Mouse (Mus musculus) stomach, adult 2 months (tissue): Measurements from ENCODE around the gene Cntrob. TPM values are rescaled to one million over a fixed set of nuclear protein-coding genes. Genes with fewer than 3 reads are reported as not detected.

Source experiments
- polyA plus RNA-seq: library from polyadenylated mRNA; depleted of rRNA; stranded (reverse); fragments of >200 nt; gene quantifications from 2 replicates; pipeline ENCODE4 v1.2.3, GENCODE M21; 2012; rRNA removed

The Cntrob gene
- polyA plus RNA-seq = 2.4 and 2.7 TPM in 2 replicates

DNA sequence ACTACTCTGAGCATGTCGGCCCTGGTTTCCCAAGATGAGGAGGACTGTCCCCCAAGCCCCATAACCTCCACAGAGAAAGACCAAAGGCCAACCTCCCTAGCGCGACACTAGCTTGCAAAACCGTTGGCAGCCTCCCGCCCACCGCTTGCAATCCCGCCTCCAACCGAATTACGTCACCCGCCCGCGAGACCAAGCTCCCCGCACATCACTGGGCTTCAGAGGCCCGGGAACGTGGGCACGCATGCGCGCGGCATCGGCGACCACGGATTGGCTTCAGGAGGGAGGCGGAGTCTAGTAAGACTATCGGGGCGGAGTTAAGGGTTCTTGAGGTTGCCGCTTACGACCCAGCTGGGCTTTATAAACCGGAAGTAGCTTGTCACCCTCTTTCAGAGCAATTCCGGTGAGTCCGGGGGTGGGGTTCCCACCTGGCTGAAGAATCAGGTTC lies at the start of gene Cntrob, which contains the start of gene Trappc1:
TSS of gene Cntrob (minus strand) at position 109 of the 445 bp plus-strand sequence.
TSS of gene Trappc1 (plus strand) at position 314 of the 445 bp plus-strand sequence.

DNA sequence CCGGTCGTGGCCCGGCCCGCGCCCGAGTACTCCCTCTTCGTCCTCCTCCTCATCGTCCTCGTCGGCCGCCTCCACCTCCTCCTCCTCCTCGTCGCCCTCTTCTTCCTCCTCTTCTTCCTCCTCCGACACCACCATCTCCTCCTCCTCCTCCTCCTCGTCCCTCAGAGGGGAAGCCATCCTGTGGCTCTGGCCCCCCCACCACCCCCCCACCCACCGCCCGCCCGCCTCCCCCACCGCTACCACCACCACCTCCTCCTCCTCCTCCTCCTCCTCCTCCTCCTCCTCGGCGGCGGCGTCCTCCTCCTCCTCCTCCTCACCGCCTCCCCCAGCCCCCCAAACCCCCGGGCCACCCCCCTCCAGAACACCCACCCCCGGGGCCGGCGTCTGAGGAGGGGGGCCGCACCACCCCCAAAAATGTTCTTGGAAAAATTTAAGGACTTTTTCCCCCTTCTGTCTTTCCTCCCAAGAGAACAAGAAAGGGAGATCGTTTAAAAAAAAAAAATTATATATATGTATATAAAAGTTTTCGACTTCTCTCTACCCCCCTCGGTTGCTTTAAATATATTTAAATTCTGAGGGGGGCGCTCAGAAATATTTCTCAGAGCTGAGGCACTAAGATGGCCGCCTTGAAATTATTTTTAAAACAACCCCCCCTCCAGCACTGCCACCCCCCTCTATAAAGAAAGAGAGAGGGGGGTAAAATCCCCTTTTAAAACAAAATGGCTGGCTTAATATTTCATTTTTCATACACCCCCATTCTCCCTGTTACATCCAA lies 45.8 kb upstream of the Cntrob start, which contains the start of gene Chd3:
TSS of gene Chd3 (minus strand) at position 192 of the 775 bp plus-strand sequence.

DNA sequence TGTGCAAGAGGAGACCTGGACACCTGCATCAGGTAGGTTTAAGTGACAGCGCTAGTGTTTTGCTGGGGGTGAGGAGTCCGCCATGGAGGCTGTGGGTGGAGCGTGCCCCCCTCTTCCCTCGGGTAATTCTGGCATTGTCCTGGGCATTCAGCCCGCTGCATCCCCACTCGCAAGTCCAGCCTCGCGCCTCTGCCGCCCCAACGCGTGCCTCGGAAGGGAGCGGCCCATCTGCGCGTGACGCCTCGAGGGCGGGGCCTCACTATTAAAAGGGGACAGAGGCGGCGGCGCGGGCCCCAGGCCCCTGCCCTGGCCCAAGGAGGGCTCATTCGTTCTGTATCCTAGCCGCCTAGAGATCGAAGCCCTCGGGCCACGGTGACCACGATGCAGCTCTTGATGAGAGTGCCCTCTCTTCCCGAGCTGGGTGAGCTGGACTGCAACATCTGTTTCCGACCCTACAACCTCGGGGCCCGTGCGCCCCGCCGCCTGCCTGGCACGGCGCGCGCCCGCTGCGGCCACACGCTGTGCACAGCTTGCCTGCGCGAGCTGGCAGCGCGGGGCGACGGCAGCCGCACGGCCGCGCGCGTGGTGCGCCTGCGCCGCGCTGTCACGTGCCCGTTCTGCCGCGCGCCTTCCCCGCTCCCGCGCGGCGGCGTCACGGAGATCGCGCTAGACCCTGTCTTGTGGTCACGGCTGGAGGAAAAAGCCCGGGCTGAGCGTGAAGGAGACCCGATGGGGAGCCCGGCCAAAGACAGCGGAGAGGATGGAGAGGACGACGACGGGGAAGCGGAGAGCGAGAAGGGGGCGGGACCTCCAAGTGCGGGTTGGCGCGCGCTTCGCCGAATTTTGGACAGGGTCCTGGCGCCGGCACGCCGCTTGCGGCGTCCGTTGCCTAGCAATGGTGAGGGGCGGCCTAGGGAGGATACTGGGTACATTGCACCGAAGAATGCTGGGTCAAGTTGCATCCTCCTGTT lies 16.9 kb upstream of the Cntrob start, which contains the start of gene Rnf227:
TSS of gene Rnf227 (plus strand) at position 301 of the 971 bp plus-strand sequence.

DNA sequence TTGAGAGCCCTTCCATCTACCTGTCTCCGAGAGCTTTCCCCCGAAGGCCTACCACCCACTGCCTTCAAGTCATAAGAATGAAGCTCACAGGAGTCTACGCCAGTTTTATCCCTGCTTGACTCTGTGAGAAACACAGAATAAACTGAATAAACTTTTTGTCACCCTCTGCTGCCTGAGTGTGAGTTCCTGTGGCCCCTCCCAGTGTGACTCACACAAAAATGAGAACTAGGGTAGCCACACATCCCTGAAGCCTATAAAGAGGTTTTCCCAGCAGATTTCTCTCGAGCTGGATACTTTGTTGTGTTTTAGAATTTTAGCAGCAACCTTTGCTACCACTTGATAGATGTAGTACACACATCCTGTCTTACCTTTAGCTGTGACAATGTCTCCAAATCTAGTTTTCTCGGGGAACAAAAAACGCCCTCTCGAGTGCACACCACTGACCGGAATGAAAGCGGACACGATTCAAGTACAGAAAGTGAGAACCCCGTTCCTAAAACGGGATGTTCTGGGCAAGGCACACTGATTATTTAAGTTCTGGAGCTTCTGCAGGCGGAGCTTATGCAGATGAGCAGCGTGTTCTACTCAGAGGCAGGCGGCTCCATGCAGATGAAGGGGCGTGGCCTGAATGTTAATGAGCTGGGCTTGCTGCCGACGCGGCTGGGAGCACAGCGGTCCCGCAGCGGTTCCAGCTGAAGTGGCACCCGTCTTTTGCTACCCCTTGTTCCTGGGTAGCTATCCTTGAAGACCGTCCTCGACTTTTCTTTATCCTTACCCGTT lies 2.2 kb upstream of the Cntrob start, which contains the start of gene Kcnab3:
TSS of gene Kcnab3 (plus strand) at position 631 of the 780 bp plus-strand sequence.

Other genes starting within 250 kb of the Cntrob start
- 78.1 and 119 TPM in 2 replicates for gene Vamp2, start 235.3 kb downstream of the Cntrob start, polyA plus RNA-seq
- gene Per1, start 228.6 kb downstream of the Cntrob start, polyA plus RNA-seq = 9.6 and 9.8 TPM in 2 replicates
- 1.00 and 1.9 TPM in 2 replicates for gene Hes7, start 203.4 kb downstream of the Cntrob start, polyA plus RNA-seq
- 0.53 and 0.80 TPM in 2 replicates for gene 9130213A22Rik, start 201.2 kb downstream of the Cntrob start, polyA plus RNA-seq
- gene Aloxe3, start 197.9 kb downstream of the Cntrob start, polyA plus RNA-seq = 35.1 and 49.7 TPM in 2 replicates
- 27.0 and 30.6 TPM in 2 replicates for gene Alox12b, start 166.8 kb downstream of the Cntrob start, polyA plus RNA-seq
- 0.18 TPM in 1 of 2 replicates, not detected in the other for gene Alox8, start 125.9 kb downstream of the Cntrob start, polyA plus RNA-seq
- 0.02 TPM in 1 of 2 replicates, not detected in the other for gene Gucy2e, start 86.7 kb downstream of the Cntrob start, polyA plus RNA-seq
- gene Trappc1, start 205 bp upstream of the Cntrob start, polyA plus RNA-seq = 11.5 and 14.4 TPM in 2 replicates
- gene Kcnab3, start 2.5 kb upstream of the Cntrob start, polyA plus RNA-seq = 0.76 and 1.3 TPM in 2 replicates
- 1.6 and 12.4 TPM in 2 replicates for gene Rnf227, start 16.7 kb upstream of the Cntrob start, polyA plus RNA-seq
- gene Chd3, start 45.6 kb upstream of the Cntrob start, polyA plus RNA-seq = 44.4 and 47.6 TPM in 2 replicates
- gene Naa38, start 71.7 kb upstream of the Cntrob start, polyA plus RNA-seq = 96.6 and 133 TPM in 2 replicates
- gene Cyb5d1, start 71.9 kb upstream of the Cntrob start, polyA plus RNA-seq = 3.3 TPM in 2 replicates
- 22.8 and 37.9 TPM in 2 replicates for gene Tmem88, start 74.5 kb upstream of the Cntrob start, polyA plus RNA-seq
- gene Kdm6b, start 89.9 kb upstream of the Cntrob start, polyA plus RNA-seq = 9.5 and 10.6 TPM in 2 replicates
- gene Dnah2, start 225.3 kb upstream of the Cntrob start, polyA plus RNA-seq = 0.01 and 0.08 TPM in 2 replicates
- gene Efnb3, start 236.4 kb upstream of the Cntrob start, polyA plus RNA-seq = 0.27 and 0.34 TPM in 2 replicates